Mouse (Mus musculus): ENCODE data around the gene Slc5a5. TPM values are rescaled to one million over a fixed set of nuclear protein-coding genes. Genes with fewer than 3 reads are reported as not detected.

Slc5a5 gene
- 0.36 TPM for polyA plus RNA-seq (2014; fragmentation: Illumina TruSeq; extraction: RNeasy Lipid Tissue Mini Kit (QIAGEN cat#74804); ENCODE audit: low read depth, low replicate concordance)

GRCm38 (mm10) chr8:70892022-70892895, at the start of gene Slc5a5:
TSS of gene Slc5a5 (minus strand) at chr8:70892757.

GRCm38 (mm10) chr8:70905831-70906736, 13.5 kb upstream of the Slc5a5 start, which contains the start of gene Map1s:
TSS of gene Map1s (plus strand) at chr8:70905932.

GRCm38 (mm10) chr8:70897021-70897680, 4.6 kb upstream of the Slc5a5 start, which contains the start of gene Rpl18a:
TSS of gene Rpl18a (minus strand) at chr8:70897412.

GRCm38 (mm10) chr8:70873364-70873985, 19.1 kb downstream of the Slc5a5 start, which contains the start of gene Ccdc124:
TSS of gene Ccdc124 (minus strand) at chr8:70873935.

GRCm38 (mm10) chr8:70862824-70863641, 29.5 kb downstream of the Slc5a5 start, which contains the start of gene Kcnn1:
TSS of gene Kcnn1 (minus strand) at chr8:70863258.

GRCm38 (mm10) chr8:70839408-70840351, 52.9 kb downstream of the Slc5a5 start, which contains the start of gene Arrdc2:
TSS of gene Arrdc2 (minus strand) at chr8:70839720.

Other genes starting within 250 kb of the Slc5a5 start
- 54.4 TPM for gene Pgpep1, start 232.4 kb downstream of the Slc5a5 start, polyA plus RNA-seq (2014; fragmentation: Illumina TruSeq; extraction: RNeasy Lipid Tissue Mini Kit (QIAGEN cat#74804); ENCODE audit: low read depth, low replicate concordance)
- gene Lsm4, start 219.5 kb downstream of the Slc5a5 start, polyA plus RNA-seq (2014; fragmentation: Illumina TruSeq; extraction: RNeasy Lipid Tissue Mini Kit (QIAGEN cat#74804); ENCODE audit: low read depth, low replicate concordance) = 67.6 TPM
- 72.1 TPM for gene Jund, start 193.8 kb downstream of the Slc5a5 start, polyA plus RNA-seq (2014; fragmentation: Illumina TruSeq; extraction: RNeasy Lipid Tissue Mini Kit (QIAGEN cat#74804); ENCODE audit: low read depth, low replicate concordance)
- 4.9 TPM for gene Iqcn, start 189.3 kb downstream of the Slc5a5 start, polyA plus RNA-seq (2014; fragmentation: Illumina TruSeq; extraction: RNeasy Lipid Tissue Mini Kit (QIAGEN cat#74804); ENCODE audit: low read depth, low replicate concordance)
- gene Gm3336, start 174.2 kb downstream of the Slc5a5 start, polyA plus RNA-seq (2014; fragmentation: Illumina TruSeq; extraction: RNeasy Lipid Tissue Mini Kit (QIAGEN cat#74804); ENCODE audit: low read depth, low replicate concordance) = not detected
- gene Pde4c, start 169.0 kb downstream of the Slc5a5 start, polyA plus RNA-seq (2014; fragmentation: Illumina TruSeq; extraction: RNeasy Lipid Tissue Mini Kit (QIAGEN cat#74804); ENCODE audit: low read depth, low replicate concordance) = 5.3 TPM
- 27.6 TPM for gene Rab3a, start 138.1 kb downstream of the Slc5a5 start, polyA plus RNA-seq (2014; fragmentation: Illumina TruSeq; extraction: RNeasy Lipid Tissue Mini Kit (QIAGEN cat#74804); ENCODE audit: low read depth, low replicate concordance)
- 52.2 TPM for gene Mpv17l2, start 131.8 kb downstream of the Slc5a5 start, polyA plus RNA-seq (2014; fragmentation: Illumina TruSeq; extraction: RNeasy Lipid Tissue Mini Kit (QIAGEN cat#74804); ENCODE audit: low read depth, low replicate concordance)
- 38.8 TPM for gene Pik3r2, start 116.0 kb downstream of the Slc5a5 start, polyA plus RNA-seq (2014; fragmentation: Illumina TruSeq; extraction: RNeasy Lipid Tissue Mini Kit (QIAGEN cat#74804); ENCODE audit: low read depth, low replicate concordance)
- 36.3 TPM for gene Mast3, start 87.7 kb downstream of the Slc5a5 start, polyA plus RNA-seq (2014; fragmentation: Illumina TruSeq; extraction: RNeasy Lipid Tissue Mini Kit (QIAGEN cat#74804); ENCODE audit: low read depth, low replicate concordance)
- 0.74 TPM for gene Il12rb1, start 84.3 kb downstream of the Slc5a5 start, polyA plus RNA-seq (2014; fragmentation: Illumina TruSeq; extraction: RNeasy Lipid Tissue Mini Kit (QIAGEN cat#74804); ENCODE audit: low read depth, low replicate concordance)
- 60.9 TPM for gene Arrdc2, start 53.0 kb downstream of the Slc5a5 start, polyA plus RNA-seq (2014; fragmentation: Illumina TruSeq; extraction: RNeasy Lipid Tissue Mini Kit (QIAGEN cat#74804); ENCODE audit: low read depth, low replicate concordance)
- gene Kcnn1, start 29.5 kb downstream of the Slc5a5 start, polyA plus RNA-seq (2014; fragmentation: Illumina TruSeq; extraction: RNeasy Lipid Tissue Mini Kit (QIAGEN cat#74804); ENCODE audit: low read depth, low replicate concordance) = 2.5 TPM
- 39.0 TPM for gene Ccdc124, start 18.8 kb downstream of the Slc5a5 start, polyA plus RNA-seq (2014; fragmentation: Illumina TruSeq; extraction: RNeasy Lipid Tissue Mini Kit (QIAGEN cat#74804); ENCODE audit: low read depth, low replicate concordance)
- 2,052 TPM for gene Rpl18a, start 4.7 kb upstream of the Slc5a5 start, polyA plus RNA-seq (2014; fragmentation: Illumina TruSeq; extraction: RNeasy Lipid Tissue Mini Kit (QIAGEN cat#74804); ENCODE audit: low read depth, low replicate concordance)
- gene Map1s, start 13.2 kb upstream of the Slc5a5 start, polyA plus RNA-seq (2014; fragmentation: Illumina TruSeq; extraction: RNeasy Lipid Tissue Mini Kit (QIAGEN cat#74804); ENCODE audit: low read depth, low replicate concordance) = 18.8 TPM